Mouse (Mus musculus) testis, adult 2 months (tissue): ENCODE measurements around the gene Rsu1.

Source experiments
- CTCF ChIP-seq: fragments of 200-500 bp; IDR thresholded peaks from 2 replicates; pipeline ENCODE4 v1.5.1; 2012; ENCODE audit warnings: low read depth, mild to moderate bottlenecking, inconsistent platforms, low read length, moderate library complexity; ENCODE audit not compliant: control insufficient read depth, insufficient read depth, insufficient replicate concordance
- POLR2A ChIP-seq: fragments of 200-500 bp; IDR thresholded peaks from 2 replicates; pipeline ENCODE4 v1.6.1; 2012; ENCODE audit warnings: low read depth, mild to moderate bottlenecking, inconsistent platforms, low read length, moderate library complexity; ENCODE audit not compliant: control insufficient read depth

DNA sequence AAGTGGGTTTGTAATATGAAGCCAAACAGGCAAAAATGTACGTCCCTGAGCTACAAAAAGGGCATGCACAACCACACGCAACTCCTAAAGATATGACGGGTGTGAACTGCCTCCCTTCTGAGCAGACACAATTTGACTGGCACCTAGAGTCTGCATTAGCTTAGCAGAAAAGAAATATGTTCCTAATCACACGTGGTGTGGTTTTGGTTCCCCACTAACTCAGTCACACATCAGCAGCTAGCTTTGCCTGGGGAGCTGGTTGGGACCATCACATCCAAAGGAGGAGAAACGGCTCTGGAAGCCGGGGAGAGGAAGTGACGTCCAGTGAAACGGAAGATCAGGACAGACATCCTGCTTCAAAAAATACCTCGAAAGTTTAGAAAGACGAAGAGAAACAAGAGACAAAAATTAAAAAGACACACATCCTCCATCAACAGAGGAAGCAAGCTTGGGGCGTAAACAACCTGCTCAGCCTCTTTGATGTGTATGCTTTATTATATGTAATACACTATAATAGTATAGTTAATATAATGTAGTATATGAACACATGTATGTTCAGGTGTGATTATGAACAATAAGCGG lies 37.9 kb downstream of the Rsu1 start:
- TF ChIP-seq POLR2A (no peak), CTCF (no peak)
